Mouse (Mus musculus) MEL (cell line): ENCODE data around the gene Tex38. TPM values are rescaled to one million over a fixed set of nuclear protein-coding genes. Genes with fewer than 3 reads are reported as not detected.

Experiments
- DNase-seq: peaks from one replicate; pipeline ENCODE4 v3.0.0; 2011; ENCODE audit warnings: low read depth, low spot score
- H3K27ac ChIP-seq: 2 replicates; pipeline ENCODE4 v1.5.1; 2012; ENCODE audit warnings: low read depth, mild to moderate bottlenecking, control low read depth, low read length, moderate library complexity; ENCODE audit not compliant: control insufficient read depth
- H3K27me3 ChIP-seq, 2 experiments: fragments of 150-350 bp in 1 of 2; sonication (generic) in 1 of 2; 2 replicates each; pipeline ENCODE4 v1.6.1; 2012; ENCODE audit warnings: low read length in 2 of 2, mild to moderate bottlenecking in 2 of 2, improper control_type of control experiment in 1 of 2, moderate library complexity in 1 of 2; ENCODE audit not compliant: insufficient read depth in 2 of 2, control insufficient read depth in 1 of 2
- H3K36me3 ChIP-seq, 2 experiments: 2 replicates each; pipeline ENCODE4 v1.6.1; 2012 to 2014; ENCODE audit warnings: low read length in 2 of 2, improper control_type of control experiment in 1 of 2, inconsistent platforms in 1 of 2, mild to moderate bottlenecking in 1 of 2; ENCODE audit not compliant: insufficient read depth in 2 of 2, control insufficient read depth in 1 of 2
- H3K4me1 ChIP-seq, 2 experiments: fragments of 150-350 bp in 1 of 2; sonication (generic) in 1 of 2; 2 replicates each; pipeline ENCODE4 v1.6.1; 2012; ENCODE audit warnings: low read length in 2 of 2, improper control_type of control experiment in 1 of 2, mild to moderate bottlenecking in 1 of 2; ENCODE audit not compliant: insufficient read depth in 2 of 2, control insufficient read depth in 1 of 2
- H3K4me3 ChIP-seq, 2 experiments: fragments of 150-350 bp in 1 of 2; sonication (generic) in 1 of 2; 2 replicates each; pipeline ENCODE4 v1.5.1; 2012; ENCODE audit warnings: low read depth in 2 of 2, low read length in 2 of 2, mild to moderate bottlenecking in 2 of 2, moderate library complexity in 2 of 2, control low read depth in 1 of 2, improper control_type of control experiment in 1 of 2; ENCODE audit not compliant: control insufficient read depth in 1 of 2, insufficient read depth in 1 of 2
- H3K79me2 ChIP-seq: 2 replicates; pipeline ENCODE4 v1.6.1; 2012; ENCODE audit warnings: mild to moderate bottlenecking, low read length, moderate library complexity; ENCODE audit not compliant: control insufficient read depth, poor library complexity, insufficient read depth
- H3K9ac ChIP-seq: 2 replicates; pipeline ENCODE4 v1.6.1; 2012; ENCODE audit warnings: low read depth, mild to moderate bottlenecking, control low read depth, low read length, moderate library complexity; ENCODE audit not compliant: control insufficient read depth, poor library complexity, severe bottlenecking
- H3K9me3 ChIP-seq: fragments of 150-350 bp; sonication (generic); replicated peaks from 2 replicates; pipeline ENCODE4 v1.6.1; 2012; ENCODE audit warnings: mild to moderate bottlenecking, low read length, improper control_type of control experiment, moderate library complexity; ENCODE audit not compliant: insufficient read depth
- BHLHE40 ChIP-seq: IDR thresholded peaks from 2 replicates; pipeline ENCODE4 v1.6.1; 2012; ENCODE audit warnings: low read depth, mild to moderate bottlenecking, inconsistent platforms, low read length, improper control_type of control experiment, borderline replicate concordance
- CHD1 ChIP-seq: IDR thresholded peaks from 2 replicates; pipeline ENCODE4 v1.6.1; 2012; ENCODE audit warnings: low read depth, mild to moderate bottlenecking, inconsistent platforms, low read length, improper control_type of control experiment
- CTCF ChIP-seq, 3 experiments: IDR thresholded peaks in 2 of 3; conservative IDR thresholded peaks in 1 of 3; 2 replicates each; pipeline ENCODE4 v1.5.1; 2011 to 2012; ENCODE audit warnings: low read length in 3 of 3, low read depth in 2 of 3, mild to moderate bottlenecking in 2 of 3, improper control_type of control experiment in 1 of 3, inconsistent platforms in 1 of 3, mixed read lengths in 1 of 3, moderate library complexity in 1 of 3; ENCODE audit not compliant: control insufficient read depth in 1 of 3, insufficient read depth in 1 of 3, poor library complexity in 1 of 3, severe bottlenecking in 1 of 3
- ELF1 ChIP-seq: IDR thresholded peaks from 2 replicates; pipeline ENCODE4 v1.6.1; 2014; ENCODE audit warnings: low read depth, mild to moderate bottlenecking, inconsistent platforms, low read length, improper control_type of control experiment, moderate library complexity
- EP300 ChIP-seq, 2 experiments: IDR thresholded peaks; 2 replicates each; pipeline ENCODE4 v1.6.1; 2011; ENCODE audit warnings: improper control_type of control experiment in 2 of 2, low read length in 2 of 2, low read depth in 1 of 2, mild to moderate bottlenecking in 1 of 2
- GABPA ChIP-seq: IDR thresholded peaks from 2 replicates; pipeline ENCODE4 v1.6.1; 2012; ENCODE audit warnings: low read depth, mild to moderate bottlenecking, inconsistent platforms, low read length, improper control_type of control experiment, moderate library complexity
- HCFC1 ChIP-seq: IDR thresholded peaks from 2 replicates; pipeline ENCODE4 v1.6.1; 2012; ENCODE audit warnings: low read depth, mild to moderate bottlenecking, inconsistent platforms, low read length, improper control_type of control experiment, moderate library complexity
- JUND ChIP-seq: IDR thresholded peaks from 2 replicates; pipeline ENCODE4 v1.6.1; 2011; ENCODE audit warnings: low read depth, mild to moderate bottlenecking, improper control_type of control experiment, low read length
- MAFK ChIP-seq: IDR thresholded peaks from 2 replicates; pipeline ENCODE4 v1.6.1; 2011; ENCODE audit warnings: low read depth, mild to moderate bottlenecking, low read length, improper control_type of control experiment, borderline replicate concordance
- MEF2A ChIP-seq: IDR thresholded peaks from 2 replicates; pipeline ENCODE4 v1.6.1; 2014; ENCODE audit warnings: low read depth, mild to moderate bottlenecking, inconsistent platforms, low read length, improper control_type of control experiment; ENCODE audit not compliant: poor library complexity, insufficient replicate concordance, severe bottlenecking; ENCODE audit errors: extremely low read depth
- MYB ChIP-seq: IDR thresholded peaks from 2 replicates; pipeline ENCODE4 v1.6.1; 2011; ENCODE audit warnings: mild to moderate bottlenecking, low read depth, low read length, improper control_type of control experiment
- MYC ChIP-seq: IDR thresholded peaks from 2 replicates; pipeline ENCODE4 v1.6.1; 2011; ENCODE audit warnings: low read depth, mild to moderate bottlenecking, low read length, improper control_type of control experiment, moderate library complexity
- NELFE ChIP-seq: IDR thresholded peaks from 2 replicates; pipeline ENCODE4 v1.6.1; 2011; ENCODE audit warnings: low read depth, low read length, improper control_type of control experiment
- POLR2A ChIP-seq, 2 experiments: IDR thresholded peaks; 2 replicates each; pipeline ENCODE4 v1.6.1; 2011 to 2012; ENCODE audit warnings: low read length in 2 of 2, mild to moderate bottlenecking in 2 of 2, control low read depth in 1 of 2, improper control_type of control experiment in 1 of 2, low read depth in 1 of 2, moderate library complexity in 1 of 2; ENCODE audit not compliant: control insufficient read depth in 1 of 2, insufficient read depth in 1 of 2, poor library complexity in 1 of 2
- POLR2AphosphoS2 ChIP-seq: IDR thresholded peaks from 2 replicates; pipeline ENCODE4 v1.6.1; 2011; ENCODE audit warnings: low read length, improper control_type of control experiment
- POLR2AphosphoS5 ChIP-seq: IDR thresholded peaks from 2 replicates; pipeline ENCODE4 v1.6.1; 2012; ENCODE audit warnings: low read depth, borderline replicate concordance, mild to moderate bottlenecking, inconsistent platforms, low read length, moderate library complexity, mixed read lengths
- RAD21 ChIP-seq: IDR thresholded peaks from 2 replicates; pipeline ENCODE4 v1.6.1; 2011; ENCODE audit warnings: mild to moderate bottlenecking, low read depth, low read length, improper control_type of control experiment
- SIN3A ChIP-seq: IDR thresholded peaks from 2 replicates; pipeline ENCODE4 v1.6.1; 2012; ENCODE audit warnings: low read length, improper control_type of control experiment, inconsistent platforms
- SMC3 ChIP-seq: IDR thresholded peaks from 2 replicates; pipeline ENCODE4 v1.6.1; 2011; ENCODE audit warnings: low read depth, low read length, improper control_type of control experiment
- TBP ChIP-seq: IDR thresholded peaks from 2 replicates; pipeline ENCODE4 v1.8.0; 2011; ENCODE audit warnings: low read depth, low read length, improper control_type of control experiment
- TCF12 ChIP-seq: IDR thresholded peaks from 2 replicates; pipeline ENCODE4 v1.6.1; 2014; ENCODE audit warnings: low read depth, mild to moderate bottlenecking, inconsistent platforms, low read length, improper control_type of control experiment, moderate library complexity
- USF1 ChIP-seq: IDR thresholded peaks from 2 replicates; pipeline ENCODE4 v1.6.1; 2014; ENCODE audit warnings: low read depth, mild to moderate bottlenecking, inconsistent platforms, low read length, improper control_type of control experiment, moderate library complexity
- ZC3H11A ChIP-seq: IDR thresholded peaks from 2 replicates; pipeline ENCODE4 v1.6.1; 2012; ENCODE audit warnings: low read depth, mild to moderate bottlenecking, inconsistent platforms, low read length, improper control_type of control experiment
- ZKSCAN1 ChIP-seq: IDR thresholded peaks from 2 replicates; pipeline ENCODE4 v1.6.1; 2012; ENCODE audit warnings: low read depth, mild to moderate bottlenecking, inconsistent platforms, low read length, improper control_type of control experiment, moderate library complexity
- ZNF384 ChIP-seq: IDR thresholded peaks from 2 replicates; pipeline ENCODE4 v1.6.1; 2012; ENCODE audit warnings: low read depth, mild to moderate bottlenecking, inconsistent platforms, low read length, improper control_type of control experiment
- polyA plus RNA-seq, 2 experiments: library from polyadenylated mRNA; stranded (reverse) in 1 of 2; unstranded in 1 of 2; fragments of >175 nt in 1 of 2; fragments of >200 nt in 1 of 2; gene quantifications; 2 replicates each; pipeline versions ENCODE4 v1.2.1 to v1.2.4; 2012; ENCODE audit warnings: low replicate concordance in 2 of 2, low read depth in 1 of 2; ENCODE audit not compliant: insufficient read length in 2 of 2, insufficient read depth in 1 of 2, missing spikeins in 1 of 2
- total RNA-seq: library from RNA; depleted of rRNA; stranded (reverse); fragments of 300-350 nt; gene quantifications from 2 replicates; pipeline ENCODE4 v1.2.3, GENCODE M21; 2012

Gene Tex38
- total and polyA plus RNA-seq, 3 experiments: 0.15 TPM; not detected in 2

DNA sequence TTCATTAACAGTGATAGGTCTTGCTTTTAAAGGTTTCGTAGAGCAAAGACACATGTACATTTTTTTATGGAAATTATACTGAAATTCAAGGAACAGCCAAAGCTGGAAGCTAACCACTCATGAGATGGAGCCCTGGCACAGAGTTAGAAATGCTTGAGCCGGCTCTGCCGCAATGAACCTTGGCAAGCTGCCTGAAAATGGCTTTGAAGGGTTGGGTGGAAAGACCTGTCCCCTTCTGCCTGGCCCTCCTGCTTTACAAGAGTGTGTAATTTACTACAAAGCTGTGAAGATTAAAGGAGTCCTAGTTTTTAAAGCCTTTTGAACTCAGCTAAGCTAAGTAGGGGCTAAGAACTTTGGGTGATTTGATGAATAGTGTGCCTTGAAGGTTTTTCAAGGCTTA, 19.6 kb downstream of the Tex38 start:
- Histone ChIP-seq H3K4me1 (no peaks in the 10 kb centered on the region), H3K27ac (no peak overlapping the region), H3K36me3 (peaks cover 0 to 10% of the 10 kb centered on the region in 2 experiments; a peak in 2 of 4 replicates), H3K9ac (no peak overlapping the region), H3K4me3 (no peak overlapping the region), H3K9me3 (no peaks in the 10 kb centered on the region), H3K27me3 (no peaks in the 10 kb centered on the region), H3K79me2 (no peaks in the 10 kb centered on the region)
- TF ChIP-seq MAFK (no peak), USF1 (no peak), NELFE (no peak), JUND (no peak), POLR2AphosphoS2 (no peak), CTCF (IDR thresholded peaks at IDR 0.05 in 2 of 3, conservative IDR thresholded peaks at IDR 0.05 in 1 of 3; ENCODE audit: control insufficient read depth in 1 of 3, insufficient read depth in 1 of 3, low read depth in 2 of 3, low read length in 3 of 3, poor library complexity in 1 of 3, severe bottlenecking in 1 of 3) (no peak), TBP (no peak), RAD21 (no peak), HCFC1 (no peak)
- no peak for DNase-seq

DNA sequence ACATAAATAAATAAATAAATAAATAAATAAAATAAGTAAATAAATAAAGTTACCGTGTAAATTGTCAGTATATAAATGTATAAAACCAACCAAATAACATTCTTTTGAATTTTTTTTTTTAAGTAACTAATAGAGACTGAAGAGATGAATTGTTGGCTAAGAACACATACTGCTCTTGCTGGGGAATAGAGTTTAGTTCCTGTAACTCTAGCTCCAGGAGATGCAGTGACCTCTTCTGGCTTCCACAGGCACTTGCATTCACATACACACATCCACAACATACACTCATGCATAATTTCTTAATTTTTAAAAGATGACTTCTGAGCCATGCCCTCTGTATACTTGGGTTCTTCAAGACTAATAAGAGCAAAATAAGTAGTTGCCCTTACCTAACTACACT, 26.0 kb downstream of the Tex38 start:
- peak; percentile 27 for DNase-seq
- H3K27ac ChIP-seq: no peak overlapping the region
- TF ChIP-seq ELF1 (no peak), SMC3 (peak; percentile 14; the same call in 1 of the 2 replicates), ZNF384 (no peak), CTCF (IDR thresholded peaks at IDR 0.05 in 2 of 3, conservative IDR thresholded peaks at IDR 0.05 in 1 of 3; ENCODE audit: control insufficient read depth in 1 of 3, insufficient read depth in 1 of 3, low read depth in 2 of 3, low read length in 3 of 3, poor library complexity in 1 of 3, severe bottlenecking in 1 of 3) (peak in 2 of 3 experiments; percentile 7 to 33; a peak in 2 of 6 replicates), JUND (no peak), MEF2A (no peak)
- no peak overlapping the region for H3K9ac ChIP-seq
- H3K27me3 ChIP-seq: no peaks in the 10 kb centered on the region
- no peak overlapping the region for H3K4me3 ChIP-seq
- no peaks in the 10 kb centered on the region for H3K79me2 ChIP-seq
- H3K36me3 ChIP-seq: peaks cover 0 to 18% of the 10 kb centered on the region in 2 experiments; a peak in 2 of 4 replicates
- no peaks in the 10 kb centered on the region for H3K4me1 ChIP-seq
- H3K9me3 ChIP-seq: no peaks in the 10 kb centered on the region

DNA sequence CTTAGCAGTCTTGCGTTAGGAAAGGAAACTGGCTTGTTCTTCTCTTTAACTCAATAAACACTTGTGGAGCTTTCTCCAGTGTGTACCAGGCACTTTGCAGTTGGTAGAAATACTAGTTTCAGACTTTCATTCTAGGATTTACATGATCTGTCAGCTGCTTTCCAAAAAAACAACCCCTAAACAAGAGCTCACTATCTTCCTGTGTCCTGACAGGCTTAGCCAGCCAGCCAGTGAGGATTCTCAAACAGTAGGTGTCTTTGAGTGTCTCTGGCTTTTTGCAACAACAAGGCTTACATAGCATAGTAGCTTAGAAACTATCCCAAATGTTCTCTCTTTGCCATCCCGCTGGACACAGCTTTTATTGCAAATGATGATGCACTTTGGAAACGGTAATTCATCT, 26.7 kb downstream of the Tex38 start:
- Histone ChIP-seq H3K79me2 (no peaks in the 10 kb centered on the region), H3K36me3 (peaks cover 0 to 21% of the 10 kb centered on the region in 2 experiments; a peak in 3 of 4 replicates), H3K27ac (no peak overlapping the region), H3K9me3 (no peaks in the 10 kb centered on the region), H3K4me3 (no peak overlapping the region), H3K9ac (no peak overlapping the region), H3K4me1 (peaks cover 0 to 2% of the 10 kb centered on the region in 2 experiments; a peak in 1 of 4 replicates), H3K27me3 (no peaks in the 10 kb centered on the region)
- no peak for DNase-seq
- TF ChIP-seq EP300 (IDR thresholded peaks at IDR 0.05; ENCODE audit: low read depth in 1 of 2, low read length in 2 of 2) (no peak), TCF12 (no peak), POLR2AphosphoS5 (no peak), BHLHE40 (no peak), ZC3H11A (no peak), CHD1 (no peak), SIN3A (no peak), JUND (no peak), MYC (no peak), NELFE (no peak), ZKSCAN1 (no peak), MYB (no peak), CTCF (IDR thresholded peaks at IDR 0.05 in 2 of 3, conservative IDR thresholded peaks at IDR 0.05 in 1 of 3; ENCODE audit: control insufficient read depth in 1 of 3, insufficient read depth in 1 of 3, low read depth in 2 of 3, low read length in 3 of 3, poor library complexity in 1 of 3, severe bottlenecking in 1 of 3) (no peak), POLR2A (IDR thresholded peaks at IDR 0.05; ENCODE audit: control insufficient read depth in 1 of 2, insufficient read depth in 1 of 2, low read depth in 1 of 2, low read length in 2 of 2, poor library complexity in 1 of 2) (no peak), USF1 (no peak), SMC3 (no peak), GABPA (no peak)
